Mouse (Mus musculus): ENCODE results near the gene Stxbp3.

Gene Stxbp3

GRCm38 (mm10) chr3:108795554-108796299 is 44.6 kb downstream of the Stxbp3 start:
- DNase-seq: no peak

DNA sequence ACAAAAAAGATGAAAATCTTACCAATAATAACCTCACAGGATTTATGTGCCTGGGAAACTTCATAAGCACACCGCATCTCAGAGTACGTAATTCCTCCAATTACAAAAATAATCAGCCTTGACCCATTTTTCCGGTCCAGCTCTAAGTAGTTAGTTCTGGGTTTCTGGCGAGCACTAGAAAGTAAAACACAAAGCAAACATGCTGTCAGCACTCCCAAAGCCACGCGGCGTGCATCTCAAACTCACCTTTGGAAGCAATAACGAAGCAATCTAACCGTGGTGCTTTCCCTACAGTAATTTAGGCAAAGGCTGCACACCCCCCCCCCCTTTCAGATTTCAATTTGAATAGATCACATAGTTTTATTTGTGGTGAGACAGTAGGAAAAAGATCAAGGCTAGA is 45.5 kb downstream of the Stxbp3 start:
- DNase-seq: no peak

DNA sequence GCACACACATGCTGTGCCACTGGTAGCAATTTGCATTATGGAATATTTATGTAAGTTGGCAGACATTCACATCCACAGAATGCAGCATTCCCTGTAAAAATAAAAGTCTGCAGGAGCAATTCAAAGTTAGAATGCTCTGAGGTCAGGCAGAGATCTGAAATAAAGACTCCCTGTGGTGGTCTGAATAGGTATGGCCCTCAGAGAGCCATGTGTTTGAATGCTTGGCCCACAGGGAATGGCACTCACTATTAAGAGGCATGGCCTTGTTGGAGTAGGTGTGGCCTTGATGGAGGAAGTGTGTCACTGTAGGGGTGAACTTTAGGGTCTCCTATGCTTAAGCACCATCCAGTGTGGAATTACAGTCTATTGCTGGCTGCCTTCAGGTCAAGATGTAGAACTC is 47.9 kb downstream of the Stxbp3 start:
- DNase-seq: no peak

GRCm38 (mm10) chr3:108791054-108791706 is 49.1 kb downstream of the Stxbp3 start:
- DNase-seq: no peak

GRCm38 (mm10) chr3:108790499-108790898 is 49.8 kb downstream of the Stxbp3 start:
- no peak for DNase-seq

DNA sequence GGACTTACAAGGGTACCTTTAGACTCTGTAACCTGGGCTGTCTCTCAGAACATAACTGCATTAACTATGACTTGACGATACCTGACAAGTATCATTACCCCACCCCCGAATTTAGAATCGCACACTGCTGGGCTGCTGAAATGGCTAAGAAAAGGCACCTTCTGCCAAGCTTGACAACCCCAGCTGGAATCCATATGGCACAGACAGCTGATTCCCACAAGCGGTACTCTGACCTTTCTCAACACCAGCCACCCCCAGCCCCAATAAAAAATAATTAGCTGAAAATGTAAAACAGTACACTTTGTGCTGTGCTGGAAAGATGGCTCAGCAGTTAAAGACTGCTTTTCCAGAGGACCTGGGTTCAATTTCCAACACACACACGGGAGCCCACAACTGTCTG is 51.0 kb downstream of the Stxbp3 start:
- no peak for DNase-seq

DNA sequence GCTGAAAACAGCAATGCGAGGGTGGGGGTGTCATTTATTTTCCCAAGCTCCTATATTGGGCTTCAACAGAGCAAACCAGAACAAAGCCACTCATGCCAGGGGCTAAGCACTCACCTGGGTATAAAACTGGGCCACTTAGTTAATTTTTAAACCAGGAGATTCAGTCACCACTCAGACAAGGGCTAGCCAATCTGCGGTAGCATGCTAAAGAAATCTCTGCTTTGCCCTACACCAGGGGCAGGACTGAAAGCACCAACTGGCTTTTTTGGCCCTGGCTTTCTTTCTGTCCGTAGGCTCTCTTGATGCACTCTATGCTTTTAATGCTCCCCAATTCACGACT is 51.9 kb downstream of the Stxbp3 start:
- no peak for DNase-seq

- no peak for DNase-seq
These were observed 52.4 kb downstream of the Stxbp3 start for GRCm38 (mm10) chr3:108787754-108788454.

- no peak for DNase-seq
These were observed 53.8 kb downstream of the Stxbp3 start for GRCm38 (mm10) chr3:108786520-108786919.

- no peak for DNase-seq
These were observed 57.9 kb downstream of the Stxbp3 start for GRCm38 (mm10) chr3:108782364-108782895.

- DNase-seq: no peak
These were observed 58.4 kb downstream of the Stxbp3 start for GRCm38 (mm10) chr3:108781884-108782270.

- peak; percentile 31 for DNase-seq
These were observed 59.0 kb downstream of the Stxbp3 start for GRCm38 (mm10) chr3:108781238-108781883.

GRCm38 (mm10) chr3:108778761-108779540 is 61.4 kb downstream of the Stxbp3 start:
- no peak for DNase-seq

GRCm38 (mm10) chr3:108772811-108773210 is 67.5 kb downstream of the Stxbp3 start:
- no peak for DNase-seq

DNA sequence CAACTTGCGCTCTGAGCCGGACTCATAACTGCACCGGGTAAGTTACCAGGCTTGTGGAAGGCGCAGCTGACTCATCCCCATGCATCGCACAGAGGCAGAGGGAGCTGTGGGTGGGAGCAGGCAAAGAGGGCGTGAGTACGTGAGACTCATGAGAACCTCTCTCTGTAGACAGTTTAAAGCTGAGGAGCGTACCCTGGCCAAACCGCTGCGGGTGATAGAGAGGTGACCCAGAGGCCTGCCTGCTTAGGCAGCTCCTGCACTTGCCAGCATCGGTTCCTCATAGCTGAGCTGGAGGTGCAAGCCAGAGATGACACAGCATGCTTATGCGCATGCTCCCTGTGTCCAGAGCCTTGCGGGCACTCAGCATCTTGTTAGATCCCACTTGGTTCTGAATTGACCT is 68.1 kb downstream of the Stxbp3 start:
- DNase-seq: no peak

GRCm38 (mm10) chr3:108770725-108771368 is 69.5 kb downstream of the Stxbp3 start:
- peak; percentile 73 for DNase-seq

DNA sequence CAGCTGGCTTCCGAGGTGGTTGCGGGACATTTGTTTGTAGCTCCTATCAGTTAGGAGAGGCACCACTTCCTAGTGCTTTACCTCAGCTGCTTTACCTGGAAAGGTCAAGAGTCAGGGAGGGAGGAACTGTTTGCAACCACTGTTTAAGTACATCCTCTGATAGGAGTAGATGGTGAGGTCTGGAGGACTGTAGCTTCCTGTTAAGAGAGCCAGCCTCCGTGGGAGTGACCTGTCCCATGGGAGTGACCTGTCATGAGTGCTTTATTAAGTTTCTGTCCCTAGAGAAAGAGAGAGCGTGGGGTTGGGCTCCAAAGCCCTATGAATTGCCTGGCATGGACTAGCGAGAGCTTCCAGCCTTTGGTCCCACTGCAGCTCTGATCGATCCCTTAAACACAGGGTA is 70.8 kb downstream of the Stxbp3 start:
- no peak for DNase-seq

- DNase-seq: no peak
These were observed 72.9 kb downstream of the Stxbp3 start for GRCm38 (mm10) chr3:108767416-108767815.

- no peak for DNase-seq
These were observed 73.4 kb downstream of the Stxbp3 start for GRCm38 (mm10) chr3:108766943-108767342.

GRCm38 (mm10) chr3:108765476-108765875 is 74.8 kb downstream of the Stxbp3 start:
- DNase-seq: no peak

DNA sequence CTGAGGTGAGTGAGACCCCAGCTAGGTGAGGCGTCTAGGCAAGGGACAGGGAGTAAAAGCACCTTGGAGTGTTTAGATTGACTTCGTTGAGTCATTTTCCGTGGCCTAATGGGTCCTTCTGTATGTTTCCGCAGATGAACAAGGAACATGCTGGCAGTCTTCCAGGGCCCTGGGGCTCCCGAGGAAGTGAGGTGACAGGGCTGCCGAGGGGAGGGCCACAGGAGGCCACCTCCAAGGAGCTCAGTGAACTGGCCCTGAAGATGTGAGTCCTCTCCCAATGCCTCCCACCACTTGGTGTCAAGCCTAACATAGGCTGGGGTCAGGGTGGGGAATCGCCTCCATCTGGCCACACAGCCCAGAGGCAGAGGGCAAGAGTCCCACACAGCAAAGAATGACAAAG is 75.3 kb downstream of the Stxbp3 start:
- DNase-seq: no peak

DNA sequence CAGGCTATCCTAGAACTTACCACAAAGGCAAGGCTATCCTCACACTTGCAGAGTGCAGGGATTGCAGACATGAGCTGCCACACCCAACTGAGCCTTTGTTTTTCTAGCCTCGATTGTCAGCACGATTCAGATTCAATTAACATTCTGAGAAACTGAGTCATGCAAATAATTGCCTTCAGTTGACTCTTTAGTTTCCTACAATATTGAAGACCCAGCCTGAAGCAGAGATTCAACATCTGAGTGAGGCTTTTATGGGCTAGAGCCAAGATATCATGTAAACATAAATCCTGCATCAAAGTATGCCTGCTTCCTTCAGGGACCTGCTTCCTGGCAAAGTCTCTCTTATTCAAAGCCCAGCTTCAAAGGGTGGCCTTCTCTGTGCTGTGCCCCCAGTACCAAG is 76.6 kb downstream of the Stxbp3 start:
- no peak for DNase-seq
